In the genomic region with DNA sequence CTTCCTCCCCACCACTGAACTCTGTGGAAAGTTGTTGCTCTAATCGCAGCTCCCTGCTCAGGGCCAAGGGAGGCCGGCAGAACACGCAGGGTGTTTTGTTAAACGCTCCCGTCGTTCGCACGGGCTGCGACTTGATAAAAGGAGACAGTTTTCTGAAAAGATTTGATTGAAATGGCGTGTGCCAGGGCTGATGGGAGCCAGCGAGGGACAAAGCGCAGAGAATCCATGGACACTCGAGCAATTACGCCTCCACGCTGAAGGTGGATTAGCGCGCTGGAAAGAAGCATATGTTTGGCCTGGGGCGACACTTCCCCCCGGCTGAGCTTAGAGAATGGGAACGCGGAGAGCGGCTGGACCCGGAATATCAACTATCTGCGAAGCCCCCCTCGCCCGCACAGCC, we compare ENCODE assay signal across 12 mouse cellular contexts. TPM values are rescaled to one million over a fixed set of nuclear protein-coding genes. Genes with fewer than 3 reads are reported as not detected.
A peak's percentile ranks its signal among the peaks of the same experiment; 100 is the strongest.
DNase-seq lines count a peak whose midpoint lies in the region; ATAC-seq lines count a peak whose summit lies in the region.
"Had no signal": no experiment of that assay in that cellular context is flagged by ENCODE, and none has a peak within 500 bp of the region (broad histone marks: within the 10 kb centered on the region; RNA-seq: fewer than 3 reads in every experiment).

No protein-coding gene starts in this region.

- no peak for DNase-seq in heart, adult 18-20 months
- peak; percentile 61 for DNase-seq in limb, embryonic 10.5 days (ENCODE audit: low spot score)
- no peak for DNase-seq in layer of hippocampus, postnatal 10 days (ENCODE audit: low spot score in 2 of 2)
- no peak for DNase-seq in adrenal gland, postnatal 4 days (ENCODE audit: low spot score in 2 of 2)
- DNase-seq: cerebellum, postnatal 36 days; gastrocnemius, postnatal 10 days; kidney, adult 2 months; right cerebral cortex, adult 18-20 months had no signal

- under 1% methylated on average over 26 of the region's 26 CpGs for WGBS in heart, embryonic 12.5 days
- WGBS in embryonic facial prominence, embryonic 15.5 days, result under 1% methylated on average over 26 of the region's 26 CpGs
- 0% methylated on average over 26 of the region's 26 CpGs for WGBS in limb, embryonic 10.5 days
- WGBS in neural tube, embryonic 13.5 days, result under 1% methylated on average over 26 of the region's 26 CpGs

- peaks cover 13% of the 10 kb centered on the region for H3K4me1 ChIP-seq in heart, embryonic 12.5 days (replicated peaks)
- peaks cover 32% of the 10 kb centered on the region for H3K4me1 ChIP-seq in embryonic facial prominence, embryonic 15.5 days
- peaks cover 65% of the 10 kb centered on the region for H3K4me1 ChIP-seq in limb, embryonic 10.5 days
- peaks cover 63% of the 10 kb centered on the region for H3K4me1 ChIP-seq in neural tube, embryonic 13.5 days (replicated peaks)

- no peak overlapping the region for H3K27ac ChIP-seq in heart, embryonic 12.5 days (ENCODE audit: poor library complexity, severe bottlenecking)
- H3K27ac ChIP-seq in embryonic facial prominence, embryonic 15.5 days (replicated peaks), result no peak overlapping the region
- H3K27ac ChIP-seq in limb, embryonic 10.5 days, result 0 out of 2 replicates have a peak overlapping the region, but pooled peaks have one; percentile 14
- peak overlapping the region; percentile 75 for H3K27ac ChIP-seq in neural tube, embryonic 13.5 days (replicated peaks)

- no peaks in the 10 kb centered on the region for H3K9me3 ChIP-seq in heart, embryonic 12.5 days (replicated peaks)
- H3K9me3 ChIP-seq in embryonic facial prominence, embryonic 15.5 days (replicated peaks), result no peaks in the 10 kb centered on the region
- H3K9me3 ChIP-seq in limb, embryonic 10.5 days (replicated peaks), result no peaks in the 10 kb centered on the region
- no peaks in the 10 kb centered on the region for H3K9me3 ChIP-seq in neural tube, embryonic 13.5 days

- peak overlapping the region; percentile 33 for H3K4me2 ChIP-seq in heart, embryonic 12.5 days
- peak overlapping the region; percentile 48 for H3K4me2 ChIP-seq in embryonic facial prominence, embryonic 15.5 days (replicated peaks)
- H3K4me2 ChIP-seq in neural tube, embryonic 13.5 days, result peak overlapping the region; percentile 51

- no peak overlapping the region for H3K9ac ChIP-seq in heart, embryonic 12.5 days
- no peak overlapping the region for H3K9ac ChIP-seq in embryonic facial prominence, embryonic 15.5 days
- H3K9ac ChIP-seq in neural tube, embryonic 13.5 days, result peak overlapping the region; percentile 45; the same call in 1 of the 2 replicates

- no peak for ATAC-seq in heart, embryonic 12.5 days (ENCODE audit: insufficient number of reproducible peaks, low FRiP score)
- no peak for ATAC-seq in embryonic facial prominence, embryonic 15.5 days (ENCODE audit: insufficient number of reproducible peaks, low FRiP score, low TSS enrichment, low read depth)
- peak; percentile 44; the same call in 1 of the 2 replicates for ATAC-seq in neural tube, embryonic 13.5 days (ENCODE audit: low read depth)
- no peak for ATAC-seq in granulocyte monocyte progenitor cell, adult 5-6 weeks (replicated peaks; ENCODE audit: poor library complexity, severe bottlenecking)

- H3K27me3 ChIP-seq in heart, embryonic 12.5 days (replicated peaks), result peaks cover 95% of the 10 kb centered on the region
- peaks cover 81% of the 10 kb centered on the region for H3K27me3 ChIP-seq in embryonic facial prominence, embryonic 15.5 days
- H3K27me3 ChIP-seq in limb, embryonic 10.5 days (ENCODE audit: low read depth, poor library complexity, severe bottlenecking), result peaks cover 97% of the 10 kb centered on the region
- peaks cover 96% of the 10 kb centered on the region for H3K27me3 ChIP-seq in neural tube, embryonic 13.5 days

- no peaks in the 10 kb centered on the region for H3K36me3 ChIP-seq in heart, embryonic 12.5 days
- H3K36me3 ChIP-seq in embryonic facial prominence, embryonic 15.5 days, result no peaks in the 10 kb centered on the region
- no peaks in the 10 kb centered on the region for H3K36me3 ChIP-seq in limb, embryonic 10.5 days
- H3K36me3 ChIP-seq in neural tube, embryonic 13.5 days, result no peaks in the 10 kb centered on the region

- H3K4me3 ChIP-seq in heart, embryonic 12.5 days, result peak overlapping the region; percentile 8
- peak overlapping the region; percentile 31 for H3K4me3 ChIP-seq in embryonic facial prominence, embryonic 15.5 days (replicated peaks)
- peak overlapping the region; percentile 37 for H3K4me3 ChIP-seq in limb, embryonic 10.5 days
- peak overlapping the region; percentile 21 for H3K4me3 ChIP-seq in neural tube, embryonic 13.5 days

RNA-seq across cellular contexts. Expression of gene Tfap2a, which starts 29.3 kb away (rescaled TPM):
- 0.13 and 0.19 TPM in 2 replicates for polyA plus RNA-seq in heart, embryonic 12.5 days (2016; fragmentation: Nextera tagmentation; extraction: Ambion mirVana)
- total RNA-seq in heart, adult 18-20 months (2021), result under 1 TPM; 0.07 to 0.13 TPM
- 13.4 and 15.4 TPM in 2 replicates for polyA plus RNA-seq in embryonic facial prominence, embryonic 15.5 days (2015; fragmentation: Nextera tagmentation; extraction: Ambion mirVana)
- polyA plus RNA-seq in limb, embryonic 10.5 days (2016; fragmentation: Nextera tagmentation; extraction: Ambion mirVana), result 6.7 and 6.9 TPM in 2 replicates
- 11.6 and 13.7 TPM in 2 replicates for polyA plus RNA-seq in neural tube, embryonic 13.5 days (2015; fragmentation: Nextera tagmentation; extraction: Ambion mirVana)
- total RNA-seq in layer of hippocampus, postnatal 10 days (2021), result under 1 TPM; 0.38 to 0.48 TPM
- not detected in 2 replicates for total RNA-seq in granulocyte monocyte progenitor cell, adult 5-6 weeks (2014; fragmentation: Nextera tagmentation)
- not detected in 2 replicates for total RNA-seq in granulocyte monocyte progenitor cell, adult 5-6 weeks (2017)
- 1 to 10 TPM; 1.5 to 3.1 TPM for total RNA-seq in adrenal gland, postnatal 4 days (2021)

Comparison
In these comparisons a context has a peak if more than half of its experiments do, and no peak if none do; other contexts are left out.
1. H3K27ac ChIP-seq: peak in limb, embryonic 10.5 days (single experiment) and neural tube, embryonic 13.5 days (single experiment); none in heart, embryonic 12.5 days (single experiment) and embryonic facial prominence, embryonic 15.5 days (single experiment).
2. Peak in every context shown above with its lines, with median percentiles within 50 percentile points of each other: H3K4me2 ChIP-seq and H3K4me3 ChIP-seq.